Mouse (Mus musculus): ENCODE results near the gene Vmn2r6. TPM values are rescaled to one million over a fixed set of nuclear protein-coding genes. Genes with fewer than 3 reads are reported as not detected.
A peak's percentile ranks its signal among the peaks of the same experiment; 100 is the strongest.
"Not testable (repeated sequence)": the region's sequence is repeated elsewhere in the genome, so short reads cannot be mapped to it uniquely, and the experiment has no call there.

Gene Vmn2r6
- polyA plus RNA-seq (2014; fragmentation: Nextera tagmentation; extraction: Ambion mirVana), result not detected in 2 replicates

DNA sequence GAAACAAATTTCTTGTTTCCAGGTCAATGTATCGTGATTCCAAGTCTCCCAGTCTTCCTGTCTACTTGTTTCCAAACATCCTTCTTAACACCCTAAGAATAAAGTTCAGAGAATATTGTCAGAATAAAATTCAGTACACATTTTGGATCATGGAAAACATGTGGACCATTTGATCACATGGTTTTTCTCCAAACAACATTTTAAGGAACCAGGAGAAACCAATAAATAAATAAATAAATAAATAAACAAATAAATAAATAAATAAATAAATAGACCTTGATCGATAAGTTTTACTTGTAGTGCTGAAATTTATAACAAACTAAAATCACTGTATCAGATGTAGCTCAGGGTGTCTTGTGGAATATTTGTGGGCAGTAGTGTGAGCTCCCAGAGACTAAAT lies at the start of gene Vmn2r6:
Gene Vmn2r6 (minus strand): TSS at position 101 of the 400 bp plus-strand sequence.
- not testable (repeated sequence) for H3K4me1 ChIP-seq (ENCODE audit: control insufficient read depth, insufficient read depth, low read length); H3K4me2 ChIP-seq (ENCODE audit: low read depth, low read length); H3K4me3 ChIP-seq (ENCODE audit: low read depth, low read length); H3K9me3 ChIP-seq (replicated peaks; ENCODE audit: control insufficient read depth, low read length); H3K27me3 ChIP-seq (ENCODE audit: control insufficient read depth, insufficient read depth, low read length); H3K27ac ChIP-seq (replicated peaks; ENCODE audit: low read depth, low read length); H3K9ac ChIP-seq (replicated peaks; ENCODE audit: low read length); ATAC-seq (replicated peaks; ENCODE audit: insufficient number of reproducible peaks, low FRiP score, low TSS enrichment, low read depth); DNase-seq (ENCODE audit: low spot score); H3K36me3 ChIP-seq (replicated peaks; ENCODE audit: control insufficient read depth, insufficient read depth, low read depth, low read length)
- 86% methylated on average over 2 of the region's 2 CpGs for WGBS

DNA sequence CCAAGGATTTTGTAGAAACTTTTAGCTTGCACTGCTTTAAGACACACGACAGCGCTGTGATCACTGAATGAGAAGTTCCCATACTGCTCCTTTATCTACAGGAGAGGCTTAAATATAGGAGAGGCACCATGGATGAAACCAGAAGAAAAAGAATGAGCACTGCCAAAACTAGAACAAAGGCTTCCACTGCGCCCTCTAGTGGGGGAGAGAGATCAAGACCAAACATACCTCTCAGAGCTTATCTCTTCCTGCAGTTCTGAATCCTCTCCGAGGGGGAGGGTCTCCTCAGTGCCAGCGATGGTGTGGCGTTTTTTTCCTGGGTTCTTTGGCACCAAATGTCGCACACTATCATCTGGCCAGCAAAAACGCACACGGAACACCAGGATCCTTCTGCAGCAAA lies 22.0 kb upstream of the Vmn2r6 start:
- DNase-seq (ENCODE audit: low spot score) (peak; percentile 37), ATAC-seq (replicated peaks; ENCODE audit: insufficient number of reproducible peaks, low FRiP score, low TSS enrichment, low read depth) (no peak)
- H3K4me2 ChIP-seq (ENCODE audit: low read depth, low read length), result no peak overlapping the region
- H3K36me3 ChIP-seq (replicated peaks; ENCODE audit: control insufficient read depth, insufficient read depth, low read depth, low read length), result no peaks in the 10 kb centered on the region
- no peak overlapping the region for H3K9ac ChIP-seq (replicated peaks; ENCODE audit: low read length)
- no peaks in the 10 kb centered on the region for H3K27me3 ChIP-seq (ENCODE audit: control insufficient read depth, insufficient read depth, low read length)
- no peak overlapping the region for H3K4me3 ChIP-seq (ENCODE audit: low read depth, low read length)
- H3K4me1 ChIP-seq (ENCODE audit: control insufficient read depth, insufficient read depth, low read length), result no peaks in the 10 kb centered on the region
- H3K9me3 ChIP-seq (replicated peaks; ENCODE audit: control insufficient read depth, low read length), result no peaks in the 10 kb centered on the region
- WGBS, result 72% methylated on average over 9 of the region's 9 CpGs
- no peak overlapping the region for H3K27ac ChIP-seq (replicated peaks; ENCODE audit: low read depth, low read length)

DNA sequence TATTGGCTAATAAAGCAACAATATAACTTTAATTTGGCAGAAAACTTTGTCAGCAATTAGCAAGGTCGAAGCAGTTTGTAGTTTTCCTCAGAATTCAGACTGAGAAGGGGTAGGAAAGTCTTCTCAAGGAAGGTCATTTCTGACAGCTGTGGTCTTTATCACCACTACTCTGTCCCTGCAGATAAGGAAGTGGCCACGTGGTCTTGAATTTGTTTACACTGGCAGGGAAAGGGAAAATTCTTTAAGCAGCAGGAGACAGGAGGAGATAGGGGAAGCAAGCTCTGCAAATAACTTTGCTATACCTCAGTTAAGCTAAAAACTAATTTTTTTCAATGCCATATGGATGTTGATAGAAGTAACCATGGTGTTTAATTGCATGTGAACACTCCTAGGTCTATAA lies 3.2 kb upstream of the Vmn2r6 start:
- not testable (repeated sequence) for H3K36me3 ChIP-seq (replicated peaks; ENCODE audit: control insufficient read depth, insufficient read depth, low read depth, low read length); H3K4me3 ChIP-seq (ENCODE audit: low read depth, low read length); ATAC-seq (replicated peaks; ENCODE audit: insufficient number of reproducible peaks, low FRiP score, low TSS enrichment, low read depth); H3K27ac ChIP-seq (replicated peaks; ENCODE audit: low read depth, low read length); H3K9me3 ChIP-seq (replicated peaks; ENCODE audit: control insufficient read depth, low read length); H3K27me3 ChIP-seq (ENCODE audit: control insufficient read depth, insufficient read depth, low read length); DNase-seq (ENCODE audit: low spot score); H3K4me1 ChIP-seq (ENCODE audit: control insufficient read depth, insufficient read depth, low read length); H3K4me2 ChIP-seq (ENCODE audit: low read depth, low read length); H3K9ac ChIP-seq (replicated peaks; ENCODE audit: low read length)
- WGBS, result 51% methylated on average over 2 of the region's 2 CpGs

GRCm38 (mm10) chr3:64523585-64523984 lies 42.0 kb downstream of the Vmn2r6 start:
- not testable (repeated sequence) for ATAC-seq (replicated peaks; ENCODE audit: insufficient number of reproducible peaks, low FRiP score, low TSS enrichment, low read depth); DNase-seq (ENCODE audit: low spot score); H3K9ac ChIP-seq (replicated peaks; ENCODE audit: low read length); H3K9me3 ChIP-seq (replicated peaks; ENCODE audit: control insufficient read depth, low read length); H3K27me3 ChIP-seq (ENCODE audit: control insufficient read depth, insufficient read depth, low read length); H3K4me1 ChIP-seq (ENCODE audit: control insufficient read depth, insufficient read depth, low read length); H3K27ac ChIP-seq (replicated peaks; ENCODE audit: low read depth, low read length); H3K4me2 ChIP-seq (ENCODE audit: low read depth, low read length); H3K36me3 ChIP-seq (replicated peaks; ENCODE audit: control insufficient read depth, insufficient read depth, low read depth, low read length); H3K4me3 ChIP-seq (ENCODE audit: low read depth, low read length)
- 72% methylated on average over 1 of the region's 1 CpGs for WGBS

- H3K9ac ChIP-seq (replicated peaks; ENCODE audit: low read length); H3K4me3 ChIP-seq (ENCODE audit: low read depth, low read length); H3K36me3 ChIP-seq (replicated peaks; ENCODE audit: control insufficient read depth, insufficient read depth, low read depth, low read length); H3K27ac ChIP-seq (replicated peaks; ENCODE audit: low read depth, low read length); ATAC-seq (replicated peaks; ENCODE audit: insufficient number of reproducible peaks, low FRiP score, low TSS enrichment, low read depth); H3K4me1 ChIP-seq (ENCODE audit: control insufficient read depth, insufficient read depth, low read length); H3K27me3 ChIP-seq (ENCODE audit: control insufficient read depth, insufficient read depth, low read length); H3K9me3 ChIP-seq (replicated peaks; ENCODE audit: control insufficient read depth, low read length); DNase-seq (ENCODE audit: low spot score); H3K4me2 ChIP-seq (ENCODE audit: low read depth, low read length): not testable (repeated sequence)
- WGBS, result no CpG with 5 or more reads among the region's 2 CpGs
Observed at GRCm38 (mm10) chr3:64509742-64510141, 55.9 kb downstream of the Vmn2r6 start, which contains the start of gene Vmn2r5. Vmn2r5 (minus strand) TSS chr3:64509842.

Other genes with a start within 250 kb of the Vmn2r6 start
- gene Vmn2r4, start 150.5 kb downstream of the Vmn2r6 start, polyA plus RNA-seq (2014; fragmentation: Nextera tagmentation; extraction: Ambion mirVana), result not detected in 2 replicates
- not detected in 2 replicates for gene Vmn2r5, start 56.0 kb downstream of the Vmn2r6 start, polyA plus RNA-seq (2014; fragmentation: Nextera tagmentation; extraction: Ambion mirVana)